Mouse (Mus musculus): Measurements from ENCODE around the gene Slc5a11. TPM values are rescaled to one million over a fixed set of nuclear protein-coding genes. Genes with fewer than 3 reads are reported as not detected.

Gene Slc5a11
- total RNA-seq, 2 experiments from 2014 or later: not detected

- DNase-seq: no peak
Observed at GRCm38 (mm10) chr7:123212316-123212715, 2.3 kb upstream of the Slc5a11 start.

GRCm38 (mm10) chr7:123215138-123215537 lies 558 bp downstream of the Slc5a11 start:
- no peak for DNase-seq

- DNase-seq: no peak
Observed at GRCm38 (mm10) chr7:123217448-123218354, 3.1 kb downstream of the Slc5a11 start.

- DNase-seq: no peak
Observed at GRCm38 (mm10) chr7:123218620-123219019, 4.0 kb downstream of the Slc5a11 start.

GRCm38 (mm10) chr7:123219781-123220632 lies 5.4 kb downstream of the Slc5a11 start:
- DNase-seq: no peak

GRCm38 (mm10) chr7:123220633-123220942 lies 6.0 kb downstream of the Slc5a11 start:
- no peak for DNase-seq

- no peak for DNase-seq
Observed at GRCm38 (mm10) chr7:123224076-123224475, 9.5 kb downstream of the Slc5a11 start.

GRCm38 (mm10) chr7:123225159-123225558 lies 10.6 kb downstream of the Slc5a11 start:
- DNase-seq: no peak

GRCm38 (mm10) chr7:123235449-123235848 lies 20.9 kb downstream of the Slc5a11 start:
- DNase-seq: peak; percentile 68

- no peak for DNase-seq
Observed at GRCm38 (mm10) chr7:123238621-123239020, 24.0 kb downstream of the Slc5a11 start.

GRCm38 (mm10) chr7:123240064-123240463 lies 25.5 kb downstream of the Slc5a11 start:
- DNase-seq: no peak

- DNase-seq: no peak
Observed at GRCm38 (mm10) chr7:123242241-123242640, 27.7 kb downstream of the Slc5a11 start.

GRCm38 (mm10) chr7:123244833-123245232 lies 30.3 kb downstream of the Slc5a11 start:
- no peak for DNase-seq

- no peak for DNase-seq
Observed at GRCm38 (mm10) chr7:123246504-123247084, 32.0 kb downstream of the Slc5a11 start.

- DNase-seq: no peak
Observed at GRCm38 (mm10) chr7:123248166-123248565, 33.6 kb downstream of the Slc5a11 start.

GRCm38 (mm10) chr7:123251343-123251742 lies 36.8 kb downstream of the Slc5a11 start:
- DNase-seq: no peak

- no peak for DNase-seq
Observed at GRCm38 (mm10) chr7:123253396-123253795, 38.8 kb downstream of the Slc5a11 start.

- no peak for DNase-seq
Observed at GRCm38 (mm10) chr7:123254196-123254970, 39.8 kb downstream of the Slc5a11 start.

GRCm38 (mm10) chr7:123258103-123258502 lies 43.5 kb downstream of the Slc5a11 start:
- DNase-seq: no peak

- no peak for DNase-seq
Observed at GRCm38 (mm10) chr7:123273056-123273455, 58.5 kb downstream of the Slc5a11 start.

- no peak for DNase-seq
Observed at GRCm38 (mm10) chr7:123276568-123276967, 62.0 kb downstream of the Slc5a11 start.

- no peak for DNase-seq
Observed at GRCm38 (mm10) chr7:123279797-123280196, 65.2 kb downstream of the Slc5a11 start.
